Mouse (Mus musculus) embryonic facial prominence, embryonic 11.5 days (tissue): ENCODE data around the gene Trim52. TPM values are rescaled to one million over a fixed set of nuclear protein-coding genes. Genes with fewer than 3 reads are reported as not detected.
"Not testable (repeated sequence)": the region's sequence is repeated elsewhere in the genome, so short reads cannot be mapped to it uniquely, and the experiment has no call there.

Experiments
- ATAC-seq: fragments of 200-750 bp; cut with Nextera tagmentation; replicated peaks from 2 replicates; pipeline ENCODE4 v1.8.0; 2017; ENCODE audit warnings: low read depth; ENCODE audit not compliant: insufficient number of reproducible peaks, low FRiP score, low TSS enrichment
- DNase-seq: peaks from one replicate; pipeline ENCODE4 v3.0.0-alpha.2; 2015; ENCODE audit warnings: low spot score
- H3K27ac ChIP-seq: fragments of 300-500 bp; sonication (generic); replicated peaks from 2 replicates; pipeline ENCODE4 v1.5.1; 2014; ENCODE audit warnings: mild to moderate bottlenecking, low read depth, low read length, control low read depth
- H3K27me3 ChIP-seq: fragments of 300-500 bp; sonication (generic); 2 replicates; pipeline ENCODE4 v1.6.1; 2014; ENCODE audit warnings: mild to moderate bottlenecking, low read length, moderate library complexity, mixed read lengths; ENCODE audit not compliant: control insufficient read depth, insufficient read depth
- H3K36me3 ChIP-seq: fragments of 300-500 bp; sonication (generic); replicated peaks from 2 replicates; pipeline ENCODE4 v1.6.1; 2014; ENCODE audit warnings: low read depth, mild to moderate bottlenecking, low read length, moderate library complexity, mixed read lengths; ENCODE audit not compliant: control insufficient read depth, insufficient read depth
- H3K4me1 ChIP-seq: fragments of 300-500 bp; sonication (generic); 2 replicates; pipeline ENCODE4 v1.6.1; 2014; ENCODE audit warnings: low read length, mixed read lengths; ENCODE audit not compliant: control insufficient read depth, insufficient read depth
- H3K4me2 ChIP-seq: fragments of 300-500 bp; sonication (generic); 2 replicates; pipeline ENCODE4 v1.6.1; 2014; ENCODE audit warnings: low read depth, mild to moderate bottlenecking, control low read depth, low read length, moderate library complexity
- H3K4me3 ChIP-seq: fragments of 300-500 bp; sonication (generic); 2 replicates; pipeline ENCODE4 v1.5.1; 2014; ENCODE audit warnings: low read depth, low read length, control low read depth
- H3K9ac ChIP-seq: fragments of 300-500 bp; sonication (generic); replicated peaks from 2 replicates; pipeline ENCODE4 v1.6.1; 2014; ENCODE audit warnings: mild to moderate bottlenecking, control low read depth, low read length
- H3K9me3 ChIP-seq: fragments of 300-500 bp; sonication (generic); replicated peaks from 2 replicates; pipeline ENCODE4 v1.6.1; 2016; ENCODE audit warnings: mild to moderate bottlenecking, low read length, inconsistent platforms, mixed read lengths; ENCODE audit not compliant: control insufficient read depth
- WGBS: fragments of 180-500 bp; shearing (Covaris S2); extraction: QIAGEN DNeasy Blood & Tissue Kit; methylation state at CpG from one replicate; pipeline ENCODE4 v1.1.7; 2014; 5-methylcytosine and 5-hydroxymethylcytosine counted together
- polyA plus RNA-seq: library from polyadenylated mRNA; unstranded; fragments of >200 nt; fragmentation: Nextera tagmentation; extraction: Ambion mirVana; gene quantifications from 2 replicates; pipeline ENCODE4 v1.2.1, GENCODE M21; 2014

The Trim52 gene
- polyA plus RNA-seq, 1 experiment from 2014 or later, result not detected

DNA sequence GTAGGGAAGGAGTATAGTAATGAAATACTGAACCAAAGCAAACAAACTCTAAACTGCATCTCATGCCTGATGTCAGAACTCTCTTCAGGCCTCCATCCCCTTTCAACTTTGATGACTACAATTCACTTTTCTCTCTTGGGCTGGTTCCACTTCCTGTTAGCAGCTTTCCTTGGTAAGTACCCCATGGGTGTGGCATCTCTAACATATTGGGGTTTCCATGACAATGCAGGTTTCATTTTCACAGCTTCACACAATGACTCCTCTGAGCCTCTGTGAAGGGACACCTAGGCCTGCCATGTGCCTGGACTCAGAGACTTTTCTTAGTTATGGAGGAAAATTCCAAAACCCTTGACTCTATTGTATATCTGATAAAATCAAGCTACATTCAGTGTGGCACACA, 30.3 kb downstream of the Trim52 start:
- DNase-seq, result no peak
- H3K4me2 ChIP-seq, result no peak overlapping the region
- H3K9me3 ChIP-seq, result no peaks in the 10 kb centered on the region
- H3K9ac ChIP-seq, result no peak overlapping the region
- no peak overlapping the region for H3K27ac ChIP-seq
- no peaks in the 10 kb centered on the region for H3K36me3 ChIP-seq
- no peaks in the 10 kb centered on the region for H3K4me1 ChIP-seq
- H3K27me3 ChIP-seq, result no peaks in the 10 kb centered on the region
- no peak overlapping the region for H3K4me3 ChIP-seq
- no peak for ATAC-seq

DNA sequence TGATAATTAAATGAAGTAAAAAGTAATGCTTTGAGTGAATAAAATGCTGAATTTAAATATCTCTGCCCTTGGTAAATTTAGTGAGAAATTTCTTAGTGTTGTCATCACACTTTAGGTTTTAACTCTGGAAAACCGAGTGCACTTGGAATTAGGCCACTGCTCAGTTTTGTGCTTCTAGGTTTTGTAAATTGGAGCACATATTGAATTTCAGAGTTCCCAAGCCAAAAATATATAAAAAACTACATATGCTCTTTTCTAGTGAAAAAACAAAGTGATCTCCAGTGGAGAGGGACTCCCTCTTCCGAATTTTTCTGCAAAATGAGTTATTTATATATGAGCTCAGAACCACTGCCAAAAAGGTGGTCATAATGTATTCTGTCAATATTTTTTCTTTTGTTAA, 45.2 kb downstream of the Trim52 start:
- no peak overlapping the region for H3K4me2 ChIP-seq
- no peak overlapping the region for H3K9ac ChIP-seq
- no peaks in the 10 kb centered on the region for H3K4me1 ChIP-seq
- no peaks in the 10 kb centered on the region for H3K9me3 ChIP-seq
- DNase-seq (no peak), ATAC-seq (no peak)
- no peaks in the 10 kb centered on the region for H3K36me3 ChIP-seq
- H3K27ac ChIP-seq, result no peak overlapping the region
- H3K4me3 ChIP-seq, result no peak overlapping the region
- no peaks in the 10 kb centered on the region for H3K27me3 ChIP-seq
- 80% methylated on average over 2 of the region's 2 CpGs for WGBS

DNA sequence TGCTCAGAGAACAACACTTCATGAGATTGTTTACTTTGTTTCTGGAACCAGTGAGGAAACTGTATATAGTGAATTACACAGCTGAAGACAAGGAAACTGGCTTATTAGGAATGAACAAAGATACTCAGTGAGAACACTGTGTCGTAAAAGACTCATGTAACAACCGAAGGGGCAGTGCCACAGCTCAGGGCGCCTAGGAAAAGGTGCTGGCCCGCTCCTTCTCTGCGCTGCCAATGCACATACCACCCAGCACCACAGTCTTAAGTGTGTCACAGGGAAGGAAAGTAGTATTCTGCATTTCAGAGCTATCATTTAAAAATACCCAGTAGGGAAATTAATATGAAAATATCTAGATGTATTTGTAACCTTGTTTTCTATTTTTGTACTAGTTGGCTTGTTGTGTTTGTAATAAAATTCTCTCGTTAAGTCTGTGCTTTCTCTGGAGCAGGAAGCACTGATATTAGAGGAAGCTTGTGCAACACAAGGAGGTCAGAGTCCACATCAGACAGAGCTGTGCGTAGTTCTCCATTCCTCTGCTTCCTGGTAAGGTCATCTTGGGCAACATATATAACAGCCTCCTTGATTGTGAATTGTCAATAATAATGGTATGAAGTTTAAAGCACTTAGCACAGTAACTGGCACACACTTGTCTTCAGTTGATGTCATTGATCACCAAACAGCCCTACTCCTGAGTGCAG, 49.0 kb downstream of the Trim52 start:
- no peak overlapping the region for H3K4me2 ChIP-seq
- WGBS, result 72% methylated on average over 7 of the region's 7 CpGs
- no peak overlapping the region for H3K27ac ChIP-seq
- no peaks in the 10 kb centered on the region for H3K9me3 ChIP-seq
- H3K4me3 ChIP-seq, result no peak overlapping the region
- no peaks in the 10 kb centered on the region for H3K36me3 ChIP-seq
- no peaks in the 10 kb centered on the region for H3K4me1 ChIP-seq
- no peak overlapping the region for H3K9ac ChIP-seq
- ATAC-seq (no peak), DNase-seq (no peak)
- H3K27me3 ChIP-seq, result no peaks in the 10 kb centered on the region

DNA sequence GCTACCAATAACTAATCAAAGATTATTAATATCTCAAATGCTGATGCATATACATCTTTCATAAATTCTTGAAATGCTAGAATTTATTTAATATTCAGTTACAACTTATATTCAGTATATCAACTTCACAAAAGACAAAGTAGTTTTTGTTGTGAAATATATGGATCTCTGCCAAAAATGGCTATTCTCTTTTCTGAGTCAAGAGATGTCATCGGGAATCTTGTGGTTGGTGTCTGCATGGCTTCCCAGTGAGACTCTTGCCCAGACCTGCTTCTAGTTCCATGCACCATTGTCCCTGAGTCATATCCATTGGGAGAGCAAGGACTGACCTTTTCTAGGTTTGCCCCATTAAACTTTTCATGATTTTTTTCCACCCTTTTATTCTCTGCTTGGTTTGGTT, 50.5 kb downstream of the Trim52 start:
- H3K36me3 ChIP-seq, result no peaks in the 10 kb centered on the region
- no peaks in the 10 kb centered on the region for H3K4me1 ChIP-seq

DNA sequence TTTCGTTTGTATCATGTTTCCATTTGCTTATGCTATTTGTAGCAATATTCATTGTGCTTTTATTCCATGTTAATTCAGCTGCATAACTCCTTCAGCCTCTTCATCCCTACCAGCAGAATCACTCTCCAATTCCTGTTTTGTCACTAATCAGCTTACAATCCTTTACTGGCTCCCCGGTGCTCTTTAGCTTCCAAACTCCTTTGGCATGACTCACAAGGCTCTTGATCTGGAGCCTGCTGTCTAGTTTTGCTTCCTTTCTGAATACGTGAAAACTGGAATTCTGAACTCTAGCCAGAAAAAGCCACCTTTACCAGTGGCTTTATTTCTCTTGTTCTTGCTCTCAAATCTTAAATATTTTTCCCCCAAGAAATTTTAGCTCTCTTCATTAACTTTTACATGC, 56.3 kb downstream of the Trim52 start:
- 52% methylated on average over 3 of the region's 3 CpGs for WGBS
- no peak overlapping the region for H3K9ac ChIP-seq
- no peaks in the 10 kb centered on the region for H3K4me1 ChIP-seq
- no peak for ATAC-seq
- H3K27ac ChIP-seq, result no peak overlapping the region
- H3K4me2 ChIP-seq, result no peak overlapping the region
- DNase-seq, result no peak
- H3K36me3 ChIP-seq, result no peaks in the 10 kb centered on the region
- no peaks in the 10 kb centered on the region for H3K9me3 ChIP-seq
- H3K27me3 ChIP-seq, result no peaks in the 10 kb centered on the region
- H3K4me3 ChIP-seq, result no peak overlapping the region

More for the DNA sequence above, 50.5 kb downstream of the Trim52 start:
- H3K27me3 ChIP-seq, result no peaks in the 10 kb centered on the region
- H3K27ac ChIP-seq, result no peak overlapping the region
- 96% methylated on average over 1 of the region's 1 CpGs for WGBS
- H3K9ac ChIP-seq, result no peak overlapping the region
- ATAC-seq, result no peak
- no peak for DNase-seq
- H3K4me3 ChIP-seq, result no peak overlapping the region
- H3K4me2 ChIP-seq, result no peak overlapping the region
- no peaks in the 10 kb centered on the region for H3K9me3 ChIP-seq

DNA sequence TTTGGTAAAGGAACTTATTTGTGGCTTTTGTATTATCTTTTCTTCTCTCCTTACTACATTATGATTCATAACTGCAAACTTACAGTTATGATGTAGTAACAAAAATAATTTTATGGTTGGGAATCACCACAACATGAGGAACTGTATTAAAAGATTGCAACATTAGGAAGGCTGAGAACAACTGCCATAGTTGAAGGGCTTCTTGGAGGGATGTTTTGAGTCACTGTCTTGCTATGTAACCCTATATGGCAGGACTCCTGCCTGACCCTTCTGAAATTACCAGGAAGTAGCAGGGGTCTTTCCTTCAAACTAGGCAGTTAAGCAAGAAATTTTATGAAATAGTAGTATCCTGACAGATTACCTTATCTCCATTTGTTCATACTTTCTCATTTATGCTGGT, 57.2 kb downstream of the Trim52 start:
- no peaks in the 10 kb centered on the region for H3K36me3 ChIP-seq
- H3K4me1 ChIP-seq, result no peaks in the 10 kb centered on the region
- H3K27me3 ChIP-seq, result no peaks in the 10 kb centered on the region
- H3K27ac ChIP-seq, result no peak overlapping the region
- no peaks in the 10 kb centered on the region for H3K9me3 ChIP-seq
- no peak overlapping the region for H3K4me3 ChIP-seq
- no peak overlapping the region for H3K4me2 ChIP-seq
- DNase-seq, result no peak
- H3K9ac ChIP-seq, result no peak overlapping the region
- no peak for ATAC-seq

DNA sequence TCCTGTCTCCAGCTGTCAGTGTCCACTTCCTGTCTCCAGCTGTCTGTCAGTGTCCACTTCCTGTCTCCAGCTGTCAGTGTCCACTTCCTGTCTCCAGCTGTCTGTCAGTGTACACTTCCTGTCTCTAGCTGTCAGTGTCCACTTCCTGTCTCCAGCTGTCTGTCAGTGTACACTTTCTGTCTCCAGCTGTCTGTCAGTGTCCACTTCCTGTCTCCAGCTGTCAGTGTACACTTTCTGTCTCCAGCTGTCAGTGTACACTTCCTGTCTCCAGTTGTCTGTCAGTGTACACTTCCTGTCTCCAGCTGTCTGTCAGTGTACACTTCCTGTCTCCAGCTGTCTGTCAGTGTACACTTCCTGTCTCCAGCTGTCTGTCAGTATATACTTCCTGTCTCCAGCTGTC, 57.9 kb downstream of the Trim52 start:
- not testable (repeated sequence) for DNase-seq, H3K9me3 ChIP-seq, H3K27me3 ChIP-seq, ATAC-seq, H3K4me2 ChIP-seq, H3K4me1 ChIP-seq, H3K9ac ChIP-seq, H3K4me3 ChIP-seq, H3K27ac ChIP-seq, H3K36me3 ChIP-seq

DNA sequence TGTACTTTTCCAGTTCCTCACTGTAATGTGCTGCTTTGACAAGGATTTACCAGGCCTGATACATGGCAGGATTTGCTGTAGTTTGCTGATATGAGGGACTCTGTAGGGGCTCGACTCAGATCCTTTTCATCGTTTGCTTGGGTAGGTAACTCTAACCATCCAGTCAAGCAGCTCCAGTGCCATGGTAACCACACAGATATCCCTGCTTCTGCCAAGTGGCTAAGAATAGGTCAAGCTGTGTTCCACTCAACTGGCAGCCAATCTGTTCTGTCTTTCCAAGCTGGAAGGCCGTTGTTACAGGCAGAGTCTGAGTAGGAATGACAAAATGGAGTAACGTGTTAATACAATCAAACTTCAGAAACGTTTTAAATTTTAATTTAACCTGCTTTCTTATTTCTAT, 70.9 kb downstream of the Trim52 start:
- no peak overlapping the region for H3K27ac ChIP-seq
- H3K9me3 ChIP-seq, result no peaks in the 10 kb centered on the region
- H3K4me1 ChIP-seq, result no peaks in the 10 kb centered on the region
- ATAC-seq (no peak), DNase-seq (no peak)
- H3K36me3 ChIP-seq, result no peaks in the 10 kb centered on the region
- H3K27me3 ChIP-seq, result no peaks in the 10 kb centered on the region
- H3K4me2 ChIP-seq, result no peak overlapping the region
- 71% methylated on average over 5 of the region's 5 CpGs for WGBS
- no peak overlapping the region for H3K9ac ChIP-seq
- H3K4me3 ChIP-seq, result no peak overlapping the region
